Mouse (Mus musculus) CH12F3 (cell line): ENCODE results near the gene Vps41.

Experiments
- in situ Hi-C: fragments of 300-500 bp; cut with MboI; formaldehyde crosslinking; loops from 2 replicates; pipeline ENCODE4 v1.14.3; 2020; ENCODE audit warnings: low sequenced_read_pairs

The Vps41 gene

DNA sequence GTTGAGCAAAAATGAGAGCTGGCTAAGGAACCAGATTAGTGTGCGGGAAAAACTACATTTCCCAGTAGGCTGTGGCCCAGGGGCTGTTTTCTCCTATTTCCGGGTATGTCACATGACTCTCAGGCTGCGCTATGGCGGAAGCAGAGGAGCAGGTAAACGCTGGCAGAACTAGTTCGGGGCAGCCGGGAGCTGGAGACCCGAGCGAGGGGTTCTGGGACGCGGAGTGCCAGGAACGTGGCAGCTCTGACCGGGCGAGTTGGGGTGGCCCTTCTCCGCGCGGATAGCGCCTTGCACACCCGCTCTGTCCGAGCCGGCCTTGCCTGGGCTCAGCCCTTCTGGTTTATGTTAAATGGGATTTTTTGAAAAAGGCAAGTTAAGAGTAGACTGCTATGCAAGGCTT lies at the start of gene Vps41:
TSS of gene Vps41 (plus strand) at position 102 of the 400 bp plus-strand sequence.
- in situ Hi-C loops, result no loop called here

DNA sequence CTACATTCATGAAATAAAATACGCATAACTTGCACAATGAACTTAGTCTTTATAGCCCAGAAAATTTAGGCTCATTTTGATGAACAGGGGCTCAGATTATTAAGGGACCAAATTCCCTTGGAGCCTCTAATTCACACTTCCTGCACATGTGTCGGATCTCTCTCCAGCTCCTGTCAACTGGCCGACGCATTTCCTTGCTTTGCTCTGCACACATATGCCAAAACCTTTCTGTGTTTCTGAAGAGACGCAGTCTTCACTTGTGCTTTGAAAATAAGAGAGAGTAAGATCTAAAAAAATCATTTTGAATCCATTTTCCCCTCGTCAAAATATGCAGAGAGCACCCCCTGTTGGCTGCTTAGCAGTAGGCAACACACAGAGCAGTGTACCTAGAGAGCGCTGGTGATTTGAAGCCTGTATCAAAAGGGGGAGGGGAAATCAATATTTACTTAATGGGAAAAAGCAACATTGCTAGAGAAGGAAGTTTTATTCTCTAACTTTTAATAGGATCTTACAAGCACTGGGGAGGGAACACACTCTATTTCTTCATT lies 18.5 kb upstream of the Vps41 start:
- in situ Hi-C loops, result no loop called here

GRCm38 (mm10) chr13:18711685-18712084 lies 5.4 kb upstream of the Vps41 start:
- in situ Hi-C loops, result no loop called here

GRCm38 (mm10) chr13:18716707-18717106 lies 379 bp upstream of the Vps41 start:
- in situ Hi-C loops, result no loop called here

- in situ Hi-C loops, result no loop called here
These were observed 1.4 kb downstream of the Vps41 start for GRCm38 (mm10) chr13:18718461-18718860.

- in situ Hi-C loops, result no loop called here
These were observed 13.6 kb downstream of the Vps41 start for GRCm38 (mm10) chr13:18730666-18731065.

- in situ Hi-C loops, result no loop called here
These were observed 19.5 kb downstream of the Vps41 start for GRCm38 (mm10) chr13:18736590-18736989.

GRCm38 (mm10) chr13:18743575-18744265 lies 26.6 kb downstream of the Vps41 start:
- in situ Hi-C loops, result no loop called here

GRCm38 (mm10) chr13:18744266-18744652 lies 27.2 kb downstream of the Vps41 start:
- in situ Hi-C loops, result no loop called here

DNA sequence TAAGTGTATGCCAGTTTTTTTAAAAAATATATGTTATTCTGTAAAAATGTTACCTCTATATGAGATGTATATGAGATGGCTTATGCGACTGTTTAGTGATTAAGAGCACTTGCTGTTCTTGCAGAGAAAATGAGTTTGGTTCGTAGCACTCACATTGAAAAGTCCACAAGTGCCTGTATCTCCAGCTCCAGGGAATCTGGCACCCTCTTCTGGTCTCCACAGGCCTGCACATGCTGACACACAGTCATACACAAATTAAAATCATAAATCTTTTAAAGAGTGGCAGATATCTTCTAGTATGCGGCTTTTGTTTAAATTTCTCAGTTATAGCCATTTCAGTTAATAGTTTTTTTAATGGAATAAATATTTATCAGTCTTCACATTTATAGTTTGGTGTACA lies 40.9 kb downstream of the Vps41 start:
- in situ Hi-C loops, result no loop called here

DNA sequence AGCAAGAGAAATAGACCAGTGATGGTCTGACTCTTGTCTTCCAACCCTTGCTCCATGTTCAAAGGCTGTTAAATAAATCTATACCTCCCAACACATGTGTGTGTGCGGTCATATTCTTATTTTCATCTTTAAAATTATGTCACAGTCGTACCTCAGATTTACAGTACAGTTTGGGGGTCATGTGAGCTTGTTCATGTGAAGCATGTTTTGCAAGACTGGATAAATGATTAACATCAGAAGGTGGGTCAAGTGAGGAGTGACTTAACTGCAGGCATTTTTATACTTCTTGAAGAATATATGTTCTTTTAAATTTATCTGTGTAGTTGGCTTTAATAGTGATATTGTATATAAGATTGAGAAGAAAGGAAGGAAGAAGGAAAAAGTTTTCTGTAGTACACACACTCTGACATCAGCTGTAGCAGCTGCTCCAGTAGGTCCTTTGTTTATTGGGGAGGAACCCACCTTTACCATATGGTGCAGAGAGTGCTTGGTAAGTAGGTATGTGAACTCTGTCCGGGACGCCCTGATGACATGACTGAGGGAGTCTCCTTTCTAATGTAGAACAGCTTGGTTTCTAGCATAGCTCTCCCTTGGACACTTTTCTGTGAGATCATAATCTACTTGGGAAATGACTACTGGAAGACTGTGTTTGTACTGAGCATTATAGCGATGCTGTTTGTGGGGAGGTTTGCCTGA lies 42.4 kb downstream of the Vps41 start:
- in situ Hi-C loops, result no loop called here

GRCm38 (mm10) chr13:18761452-18761851 lies 44.4 kb downstream of the Vps41 start:
- in situ Hi-C loops, result no loop called here

DNA sequence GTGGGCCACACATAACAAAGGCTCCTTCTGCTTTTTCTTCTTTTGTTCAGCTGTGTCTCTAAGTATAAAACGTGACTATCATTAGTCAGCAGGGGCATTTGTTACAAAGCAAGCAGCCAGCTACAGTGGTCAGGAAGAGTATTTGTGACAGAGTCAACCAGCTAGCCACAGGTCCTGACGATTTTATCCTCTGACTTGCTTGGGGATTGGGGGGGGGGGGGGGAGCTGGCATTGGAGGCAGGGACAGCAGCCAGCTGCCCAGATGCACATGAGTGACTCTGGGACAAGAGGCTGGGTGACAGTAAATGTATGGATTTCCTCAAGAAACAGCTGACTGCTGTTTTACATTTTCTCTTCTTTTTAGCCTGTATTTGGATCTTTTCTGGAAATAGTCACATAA lies 50.8 kb downstream of the Vps41 start:
- in situ Hi-C loops, result no loop called here

GRCm38 (mm10) chr13:18768495-18768894 lies 51.4 kb downstream of the Vps41 start:
- in situ Hi-C loops, result no loop called here

GRCm38 (mm10) chr13:18773437-18774198 lies 56.5 kb downstream of the Vps41 start:
- in situ Hi-C loops, result no loop called here

DNA sequence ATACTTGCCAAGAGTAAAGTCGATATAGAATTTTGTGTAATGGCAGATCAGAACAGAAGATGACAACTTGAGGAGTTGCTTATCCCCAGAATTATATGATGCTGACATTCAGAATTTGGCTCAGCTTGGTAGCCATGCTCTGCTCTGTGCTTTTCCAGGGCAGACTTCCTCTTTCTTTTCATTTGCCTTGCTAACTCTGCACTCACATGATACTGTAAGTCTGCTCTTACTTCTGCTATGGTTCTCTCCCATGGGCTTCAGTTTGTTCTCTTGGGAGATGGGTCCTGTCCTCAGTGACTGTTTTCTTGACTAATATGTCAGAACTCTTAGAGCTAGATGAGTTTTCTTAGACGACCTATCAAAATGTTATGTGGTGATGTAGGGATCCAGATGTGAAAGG lies 64.2 kb downstream of the Vps41 start:
- in situ Hi-C loops, result no loop called here

DNA sequence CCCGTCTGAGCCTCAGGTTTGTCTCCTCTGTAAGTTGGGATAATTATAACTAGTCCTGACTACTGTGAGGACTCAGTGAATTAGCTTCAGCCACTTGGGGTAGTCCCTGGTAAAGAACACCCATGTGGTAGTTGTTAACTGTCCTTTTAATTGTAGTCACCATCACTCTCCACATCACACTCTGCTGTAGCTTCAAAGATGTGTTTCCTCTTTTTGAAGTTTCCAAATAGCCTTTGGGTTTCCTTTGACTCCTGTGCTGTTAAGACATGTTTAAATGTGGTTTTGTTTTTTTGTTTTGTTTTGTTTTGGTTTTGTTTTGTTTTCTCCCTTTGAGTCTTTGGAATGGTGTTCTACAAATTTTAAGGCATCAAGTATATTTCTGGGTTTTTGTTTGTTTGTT lies 68.6 kb downstream of the Vps41 start:
- in situ Hi-C loops, result no loop called here

GRCm38 (mm10) chr13:18788040-18788439 lies 71.0 kb downstream of the Vps41 start:
- in situ Hi-C loops, result no loop called here

DNA sequence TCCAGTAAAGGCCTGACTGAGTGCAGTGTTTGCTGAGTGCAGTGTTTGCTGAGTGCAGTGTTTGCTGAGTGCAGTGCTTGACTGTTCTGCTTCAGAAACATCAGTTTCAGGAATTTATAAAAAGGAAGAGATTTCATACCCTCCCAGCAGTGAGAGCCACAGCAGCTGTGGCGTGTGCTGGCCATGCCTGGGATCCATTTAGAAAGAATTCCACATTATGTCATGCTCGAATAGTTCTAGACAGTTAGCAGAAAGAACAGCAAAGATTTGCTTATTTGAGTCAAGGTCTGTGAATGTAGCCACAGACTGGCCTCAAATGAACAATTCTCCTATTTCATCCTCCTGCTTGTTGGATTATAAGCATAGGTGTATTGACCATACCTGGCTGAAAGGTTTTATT lies 71.6 kb downstream of the Vps41 start:
- in situ Hi-C loops, result no loop called here

GRCm38 (mm10) chr13:18789662-18790061 lies 72.6 kb downstream of the Vps41 start:
- in situ Hi-C loops, result no loop called here

- in situ Hi-C loops, result no loop called here
These were observed 73.0 kb downstream of the Vps41 start for GRCm38 (mm10) chr13:18790086-18790485.

- in situ Hi-C loops, result no loop called here
These were observed 74.2 kb downstream of the Vps41 start for GRCm38 (mm10) chr13:18791314-18791713.
